Mouse (Mus musculus) adrenal gland, postnatal 10 days (tissue): ENCODE data around the gene Uhmk1. TPM values are rescaled to one million over a fixed set of nuclear protein-coding genes. Genes with fewer than 3 reads are reported as not detected.

ENCODE experiments used
- total RNA-seq, 2 experiments: library from RNA; stranded (reverse); gene quantifications; 2 replicates each; pipeline ENCODE4 v1.2.3; 2021

Uhmk1 gene
- total RNA-seq, 2 experiments from 2014 or later: 47.5 to 48.9 TPM

Other genes with a start within 250 kb of the Uhmk1 start
- gene Hsd17b7, start 246.2 kb downstream of the Uhmk1 start, total RNA-seq: 10 to 100 TPM in 1 of 2 experiments, 1 to 10 TPM in 1; 9.6 to 12.4 TPM
- gene Ddr2, start 104.6 kb downstream of the Uhmk1 start, total RNA-seq: 10 to 100 TPM; 23.7 to 28.7 TPM
- 10 to 100 TPM; 55.3 to 61.6 TPM for gene Uap1, start 40.4 kb downstream of the Uhmk1 start, total RNA-seq
- gene Sh2d1b2, start 17.4 kb upstream of the Uhmk1 start, total RNA-seq: not detected
- gene Sh2d1b1, start 61.9 kb upstream of the Uhmk1 start, total RNA-seq: under 1 TPM in 1 of 2 experiments, not detected in 1; 0.18 TPM
- gene Gm7694, start 90.9 kb upstream of the Uhmk1 start, total RNA-seq: 1 to 10 TPM; 6.1 to 7.9 TPM
- not detected for gene Spata46, start 93.4 kb upstream of the Uhmk1 start, total RNA-seq